Mouse (Mus musculus) heart, postnatal 36 days (tissue): ENCODE measurements around the gene Neurl1a. TPM values are rescaled to one million over a fixed set of nuclear protein-coding genes. Genes with fewer than 3 reads are reported as not detected.

Experiments
- microRNA-seq, 2 experiments: library from miRNA; unstranded; fragments of <30 nt; microRNA quantifications; one replicate each; pipeline ENCODE4 v1.2.0; 2021; ENCODE audit warnings: borderline number of aligned reads in 2 of 2
- total RNA-seq, 2 experiments: library from RNA; stranded (reverse); gene quantifications; 2 replicates each; pipeline ENCODE4 v1.2.3; 2021

Gene Neurl1a
- total RNA-seq, 2 experiments from 2014 or later: 0.92 to 1.2 TPM

Small RNA genes lying within 50 kb of the gene (microRNA-seq; reads per million reads assigned to microRNA genes)
- gene Mir6995: 0 to 1.3 reads per million in 2 experiments

Other genes with a start within 250 kb of the Neurl1a start
- not detected for gene Ina, start 164.1 kb upstream of the Neurl1a start, total RNA-seq
- gene Nt5c2, start 163.7 kb upstream of the Neurl1a start, total RNA-seq: 10 to 100 TPM; 59.6 to 61.2 TPM
- 1 to 10 TPM; 3.0 to 3.4 TPM for gene Pcgf6, start 127.9 kb upstream of the Neurl1a start, total RNA-seq
- gene Taf5, start 111.1 kb upstream of the Neurl1a start, total RNA-seq: 1 to 10 TPM; 3.0 to 3.3 TPM
- gene Usmg5, start 88.2 kb upstream of the Neurl1a start, total RNA-seq: 1,000 to 10,000 TPM; 2,349 to 2,453 TPM
- 10 to 100 TPM; 10.3 to 10.8 TPM for gene Pdcd11, start 88.1 kb upstream of the Neurl1a start, total RNA-seq
- 1 to 10 TPM; 4.0 to 4.6 TPM for gene Calhm2, start 40.5 kb upstream of the Neurl1a start, total RNA-seq
- not detected for gene Calhm1, start 34.6 kb upstream of the Neurl1a start, total RNA-seq
- gene Calhm3, start 21.1 kb upstream of the Neurl1a start, total RNA-seq: not detected